Mouse (Mus musculus) forebrain, embryonic 11.5 days (tissue): ENCODE measurements at regions not wholly inside any gene's neighbourhood (a gene's known extent, or its start where the extent isn't known, plus 50 kb on each side); places are given as distances from the start of the nearest gene placed in this dataset.

Source experiments
- ATAC-seq: fragments of 200-750 bp; cut with Nextera tagmentation; replicated peaks from 2 replicates; pipeline ENCODE4 v1.8.0; 2017; ENCODE audit warnings: moderate TSS enrichment; ENCODE audit not compliant: low FRiP score
- DNase-seq: peaks from one replicate; pipeline ENCODE4 v3.0.0-alpha.2; 2017; ENCODE audit warnings: low spot score
- H3K27ac ChIP-seq: fragments of 300-500 bp; sonication (generic); 2 replicates; pipeline ENCODE4 v1.5.1; 2014; ENCODE audit warnings: low read depth, low read length
- H3K27me3 ChIP-seq: fragments of 300-500 bp; sonication (generic); 2 replicates; pipeline ENCODE4 v1.6.1; 2014; ENCODE audit warnings: mild to moderate bottlenecking, low read length, mixed read lengths; ENCODE audit not compliant: control insufficient read depth, insufficient read depth
- H3K36me3 ChIP-seq: fragments of 300-500 bp; sonication (generic); 2 replicates; pipeline ENCODE4 v1.6.1; 2014; ENCODE audit warnings: mild to moderate bottlenecking, low read length, moderate library complexity, mixed read lengths; ENCODE audit not compliant: control insufficient read depth, insufficient read depth
- H3K4me1 ChIP-seq: fragments of 300-500 bp; sonication (generic); replicated peaks from 2 replicates; pipeline ENCODE4 v1.6.1; 2014; ENCODE audit warnings: low read length, mixed read lengths; ENCODE audit not compliant: control insufficient read depth, insufficient read depth
- H3K4me2 ChIP-seq: fragments of 300-500 bp; sonication (generic); 2 replicates; pipeline ENCODE4 v1.6.1; 2014; ENCODE audit warnings: low read depth, mild to moderate bottlenecking, low read length, moderate library complexity, mixed read lengths; ENCODE audit not compliant: severe bottlenecking
- H3K4me3 ChIP-seq: fragments of 300-500 bp; sonication (generic); 2 replicates; pipeline ENCODE4 v1.5.1; 2014; ENCODE audit warnings: low read depth, low read length
- H3K9ac ChIP-seq: fragments of 300-500 bp; sonication (generic); 2 replicates; pipeline ENCODE4 v1.6.1; 2014; ENCODE audit warnings: low read length
- H3K9me3 ChIP-seq: fragments of 300-500 bp; sonication (generic); 2 replicates; pipeline ENCODE4 v1.6.1; 2016; ENCODE audit warnings: low read length, mixed read lengths; ENCODE audit not compliant: control insufficient read depth
- WGBS: fragments of 180-500 bp; shearing (Covaris S2); extraction: QIAGEN DNeasy Blood & Tissue Kit; methylation state at CpG from one replicate; pipeline ENCODE4 v1.1.7; 2014; 5-methylcytosine and 5-hydroxymethylcytosine counted together

DNA sequence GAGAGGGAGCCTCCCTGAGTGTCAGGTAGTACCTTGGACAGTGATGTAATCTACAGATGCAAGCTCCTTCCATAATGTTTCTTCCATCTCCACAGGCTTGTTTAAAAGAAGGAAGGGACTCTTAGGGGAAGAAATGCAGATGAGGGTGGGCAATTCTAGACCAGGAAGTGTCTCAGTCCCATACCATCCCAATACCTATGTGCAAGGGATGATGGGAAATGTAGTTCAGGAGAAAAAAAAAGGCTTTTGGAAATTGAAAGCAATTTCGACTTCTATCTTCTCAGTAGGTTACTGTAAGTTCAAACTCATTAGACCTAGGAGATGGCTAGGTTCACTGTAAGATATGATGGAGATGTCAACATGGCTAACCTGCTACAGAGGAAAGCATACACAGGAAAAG is 68.3 kb downstream of the Cd83 start:
- H3K4me1 ChIP-seq, result 0 out of 2 replicates have a peak, but pooled peaks cover 4% of the 10 kb centered on the region
- H3K27ac ChIP-seq, result no peak overlapping the region
- H3K27me3 ChIP-seq, result no peaks in the 10 kb centered on the region
- H3K4me2 ChIP-seq, result no peak overlapping the region
- no peak for DNase-seq
- H3K9ac ChIP-seq, result no peak overlapping the region
- H3K9me3 ChIP-seq, result no peaks in the 10 kb centered on the region
- no peaks in the 10 kb centered on the region for H3K36me3 ChIP-seq
- no peak for ATAC-seq
- no peak overlapping the region for H3K4me3 ChIP-seq
- WGBS, result 82% methylated on average over 1 of the region's 1 CpGs

DNA sequence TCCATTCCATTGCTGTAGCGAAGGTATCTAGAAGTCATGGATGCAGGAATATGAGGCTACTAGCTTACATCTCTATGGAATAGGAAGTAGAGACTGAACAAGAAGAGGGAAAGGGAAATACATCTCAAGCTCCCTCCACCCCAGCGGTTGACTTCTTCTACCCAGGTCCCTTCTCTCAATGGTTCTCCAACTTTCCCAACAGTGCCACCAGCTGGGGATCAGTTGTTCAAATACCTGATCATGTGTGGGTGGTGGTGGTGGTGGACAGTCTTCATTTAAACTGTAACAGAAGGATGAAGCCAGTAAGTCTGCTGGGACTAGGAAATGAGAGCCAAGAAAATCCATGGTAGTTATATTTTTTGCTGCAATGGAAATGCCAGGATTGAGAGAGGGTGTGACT is 70.4 kb downstream of the Cd83 start:
- Histone ChIP-seq H3K4me3 (no peak overlapping the region), H3K9me3 (no peaks in the 10 kb centered on the region), H3K36me3 (no peaks in the 10 kb centered on the region), H3K4me2 (no peak overlapping the region), H3K4me1 (0 out of 2 replicates have a peak, but pooled peaks cover 4% of the 10 kb centered on the region), H3K27me3 (no peaks in the 10 kb centered on the region), H3K27ac (no peak overlapping the region), H3K9ac (no peak overlapping the region)
- WGBS, result 97% methylated on average over 2 of the region's 2 CpGs
- no peak for DNase-seq
- no peak for ATAC-seq

DNA sequence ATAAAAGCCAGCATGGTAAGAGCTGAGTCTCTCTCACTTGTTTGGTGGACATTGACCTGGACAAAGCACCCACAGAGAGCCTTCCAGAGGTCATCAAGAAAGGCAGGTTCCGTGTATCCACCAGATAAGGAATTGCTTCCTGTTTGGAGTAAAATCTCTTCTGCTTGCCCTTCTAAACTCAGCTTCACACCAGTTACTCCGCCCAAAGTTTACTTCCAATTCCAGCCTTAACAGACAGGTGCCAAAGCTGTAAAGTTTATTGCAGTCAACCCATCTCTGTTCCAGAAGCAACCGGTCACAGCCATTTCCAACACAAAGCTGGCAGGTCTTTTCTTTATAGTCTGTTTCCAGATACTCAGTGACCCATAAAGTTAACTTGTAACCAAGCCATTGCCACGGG is 76.4 kb downstream of the Cd83 start:
- H3K27me3 ChIP-seq, result no peaks in the 10 kb centered on the region; the same call in 1 of the 2 replicates
- WGBS, result 68% methylated on average over 4 of the region's 4 CpGs
- H3K4me2 ChIP-seq, result no peak overlapping the region
- H3K27ac ChIP-seq, result no peak overlapping the region
- H3K9ac ChIP-seq, result no peak overlapping the region
- H3K36me3 ChIP-seq, result no peaks in the 10 kb centered on the region
- H3K9me3 ChIP-seq, result no peaks in the 10 kb centered on the region
- DNase-seq, result no peak
- no peak for ATAC-seq
- peaks cover 9% of the 10 kb centered on the region for H3K4me1 ChIP-seq
- no peak overlapping the region for H3K4me3 ChIP-seq

DNA sequence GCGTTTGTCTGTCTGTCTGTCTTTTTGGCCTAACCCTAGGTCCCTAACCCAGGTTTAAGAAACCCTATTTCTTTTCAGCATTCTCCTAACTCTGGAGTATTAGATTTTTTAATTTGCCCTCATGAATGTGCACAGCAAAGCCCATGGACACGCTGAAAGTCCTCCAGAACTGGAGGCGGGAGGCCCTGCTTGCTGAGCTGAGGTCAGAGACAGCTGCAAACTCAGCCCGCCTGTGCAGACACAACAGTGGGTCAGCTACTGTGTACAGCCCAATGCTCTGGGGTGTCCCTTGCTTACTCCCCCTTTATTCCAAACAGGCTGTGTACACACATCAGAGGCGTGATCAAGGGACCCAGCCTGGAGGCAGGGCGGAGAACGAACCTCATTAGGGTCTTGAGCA is 76.8 kb downstream of the Cd83 start:
- peaks cover 2% of the 10 kb centered on the region; the same call in 1 of the 2 replicates for H3K27me3 ChIP-seq
- no peak overlapping the region for H3K4me2 ChIP-seq
- ATAC-seq, result no peak
- no peaks in the 10 kb centered on the region for H3K36me3 ChIP-seq
- WGBS, result 86% methylated on average over 7 of the region's 7 CpGs
- peaks cover 9% of the 10 kb centered on the region for H3K4me1 ChIP-seq
- H3K9ac ChIP-seq, result no peak overlapping the region
- no peak overlapping the region for H3K27ac ChIP-seq
- no peak overlapping the region for H3K4me3 ChIP-seq
- DNase-seq, result no peak
- no peaks in the 10 kb centered on the region for H3K9me3 ChIP-seq

DNA sequence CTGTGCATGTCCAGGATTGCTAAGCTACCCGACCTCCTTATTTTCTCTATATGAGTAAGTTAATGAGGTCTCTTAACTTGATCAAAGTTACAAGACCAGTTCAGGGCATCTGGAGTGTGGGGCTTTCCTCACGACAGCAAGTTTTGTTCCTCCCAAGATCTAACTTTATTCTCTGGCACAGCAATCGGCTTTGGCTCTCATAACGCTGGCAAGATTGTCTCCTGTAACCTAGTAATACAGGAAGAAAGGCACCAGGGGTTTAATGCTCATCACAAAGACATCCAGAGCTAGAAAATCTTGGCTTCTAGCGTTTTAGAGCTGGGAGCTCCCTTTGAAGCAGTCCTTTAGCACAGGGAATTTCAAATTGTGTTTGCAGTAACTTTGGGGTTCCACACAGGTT is 77.5 kb downstream of the Cd83 start:
- peaks cover 2% of the 10 kb centered on the region; the same call in 1 of the 2 replicates for H3K27me3 ChIP-seq
- WGBS, result 82% methylated on average over 5 of the region's 5 CpGs

DNA sequence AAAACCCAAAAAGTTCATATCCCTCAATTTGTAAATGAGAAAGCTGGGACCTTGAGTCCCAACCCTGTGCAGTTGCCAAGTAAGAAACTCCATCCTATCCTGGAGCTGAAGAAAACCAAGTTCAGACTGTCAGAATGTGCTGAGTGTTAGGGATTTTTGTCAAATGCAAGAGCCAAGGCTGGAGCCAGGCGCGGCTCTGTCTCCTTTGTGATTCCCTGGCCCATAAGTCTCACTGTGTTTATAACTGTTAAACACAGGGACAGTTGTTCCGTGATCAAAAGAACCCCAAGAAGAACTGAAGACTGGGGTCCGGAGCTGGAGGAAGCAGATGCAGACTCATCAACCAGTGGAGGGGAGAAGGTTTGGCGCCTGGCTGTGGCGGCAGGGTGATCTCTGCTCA is 78.0 kb downstream of the Cd83 start:
- Histone ChIP-seq H3K27me3 (peaks cover 2% of the 10 kb centered on the region; the same call in 1 of the 2 replicates), H3K36me3 (no peaks in the 10 kb centered on the region), H3K4me3 (no peak overlapping the region), H3K27ac (no peak overlapping the region), H3K9me3 (no peaks in the 10 kb centered on the region), H3K4me1 (peaks cover 9% of the 10 kb centered on the region), H3K4me2 (no peak overlapping the region), H3K9ac (no peak overlapping the region)
- ATAC-seq (no peak), DNase-seq (no peak)
- 88% methylated on average over 6 of the region's 6 CpGs for WGBS

More for the DNA sequence above, 77.5 kb downstream of the Cd83 start:
- Histone ChIP-seq H3K4me2 (no peak overlapping the region), H3K9ac (no peak overlapping the region), H3K27ac (no peak overlapping the region), H3K4me1 (peaks cover 9% of the 10 kb centered on the region), H3K36me3 (no peaks in the 10 kb centered on the region), H3K9me3 (no peaks in the 10 kb centered on the region), H3K4me3 (no peak overlapping the region)
- DNase-seq, result no peak
- ATAC-seq, result no peak

GRCm38 (mm10) chr13:43863581-43864100 is 79.1 kb downstream of the Cd83 start:
- ATAC-seq (no peak), DNase-seq (no peak)
- Histone ChIP-seq H3K4me1 (peaks cover 9% of the 10 kb centered on the region), H3K4me3 (no peak overlapping the region), H3K36me3 (no peaks in the 10 kb centered on the region), H3K9me3 (no peaks in the 10 kb centered on the region), H3K27me3 (peaks cover 2% of the 10 kb centered on the region; the same call in 1 of the 2 replicates), H3K4me2 (peak overlapping the region; percentile 57; the same call in 1 of the 2 replicates), H3K9ac (peak overlapping the region; percentile 49; the same call in 1 of the 2 replicates), H3K27ac (no peak overlapping the region)
- WGBS, result 68% methylated on average over 7 of the region's 7 CpGs

DNA sequence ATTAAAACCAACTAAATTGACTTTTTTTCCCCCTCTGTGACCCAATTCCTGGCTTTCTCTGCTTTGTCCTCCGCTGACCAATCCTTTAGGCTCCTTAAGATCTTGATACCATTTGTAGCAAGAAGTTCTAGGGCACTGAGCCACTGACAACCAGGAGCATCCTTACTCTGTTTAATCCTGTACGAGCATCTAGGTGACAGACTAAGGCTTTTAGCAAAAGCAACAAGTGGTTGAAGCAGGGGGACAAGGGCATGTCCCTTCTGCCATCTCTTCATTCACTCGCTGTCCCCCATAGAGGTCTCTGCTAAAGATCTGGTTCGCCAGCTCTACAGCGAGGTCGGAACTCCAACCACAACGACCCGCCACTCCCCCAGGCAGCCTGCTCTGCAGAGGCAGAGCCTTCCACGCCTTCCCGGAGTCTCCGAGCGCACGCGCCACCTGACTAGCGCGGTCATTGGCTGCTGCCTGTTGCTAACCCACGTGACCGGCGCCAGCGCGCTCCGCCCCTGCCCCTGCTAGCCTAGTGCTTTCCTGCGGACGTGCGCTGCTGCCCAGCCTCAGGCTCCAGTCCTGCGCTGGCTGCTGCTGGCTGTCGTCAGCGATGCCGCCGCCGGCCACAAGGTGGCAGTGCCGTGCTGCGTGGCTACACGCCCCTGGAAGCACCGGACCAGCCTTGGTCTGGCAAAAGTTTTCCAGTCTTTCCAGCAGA is 79.7 kb downstream of the Cd83 start:
- DNase-seq (peak; percentile 100), ATAC-seq (peak; percentile 99)
- Histone ChIP-seq H3K4me1 (peaks cover 9% of the 10 kb centered on the region), H3K9me3 (no peaks in the 10 kb centered on the region), H3K27ac (no peak overlapping the region), H3K9ac (peak overlapping the region; percentile 49), H3K27me3 (peaks cover 2% of the 10 kb centered on the region; the same call in 1 of the 2 replicates), H3K4me2 (peak overlapping the region; percentile 57), H3K4me3 (peak overlapping the region; percentile 22), H3K36me3 (no peaks in the 10 kb centered on the region)
- WGBS, result under 1% methylated on average over 35 of the region's 35 CpGs
